Mouse (Mus musculus) layer of hippocampus, adult 2 months (tissue): ENCODE measurements at regions not wholly inside any gene's neighbourhood (a gene's known extent, or its start where the extent isn't known, plus 50 kb on each side); places are given as distances from the start of the nearest gene placed in this dataset.

ENCODE experiments used
- DNase-seq, 2 experiments: peaks; one replicate each; pipeline ENCODE4 v3.0.0; 2022; ENCODE audit warnings: low spot score in 2 of 2
- H3K27ac ChIP-seq: fragments of 200-600 bp; 2 replicates; pipeline ENCODE4 v1.8.1; 2022
- H3K4me3 ChIP-seq: fragments of 200-600 bp; 2 replicates; pipeline ENCODE4 v1.8.1; 2022; ENCODE audit warnings: mild to moderate bottlenecking
- CTCF ChIP-seq: fragments of 200-600 bp; conservative IDR thresholded peaks from 2 replicates; pipeline ENCODE4 v1.8.1; 2022; ENCODE audit warnings: antibody characterized with exemption, mild to moderate bottlenecking, moderate library complexity

- H3K27ac ChIP-seq = no peak overlapping the region
- TF ChIP-seq CTCF = no peak
- DNase-seq = no peak
- no peak overlapping the region for H3K4me3 ChIP-seq
Observed at GRCm38 (mm10) chr7:128834894-128835293, 90.2 kb downstream of the Sec23ip start.

- Histone ChIP-seq H3K4me3 (no peak overlapping the region), H3K27ac (no peak overlapping the region)
- no peak for TF ChIP-seq CTCF
- DNase-seq = no peak
Observed at GRCm38 (mm10) chr7:128836435-128836834, 91.7 kb downstream of the Sec23ip start.

GRCm38 (mm10) chr7:128842561-128842960 is 97.8 kb downstream of the Sec23ip start:
- H3K4me3 ChIP-seq = no peak overlapping the region
- no peak for TF ChIP-seq CTCF
- DNase-seq = no peak
- no peak overlapping the region for H3K27ac ChIP-seq

GRCm38 (mm10) chr7:128843576-128843975 is 98.8 kb downstream of the Sec23ip start:
- TF ChIP-seq CTCF = no peak
- H3K27ac ChIP-seq = no peak overlapping the region
- no peak overlapping the region for H3K4me3 ChIP-seq
- DNase-seq = no peak

- H3K4me3 ChIP-seq = no peak overlapping the region
- DNase-seq = no peak
- TF ChIP-seq CTCF = no peak
- no peak overlapping the region for H3K27ac ChIP-seq
Observed at GRCm38 (mm10) chr7:128849261-128849660, 104.5 kb downstream of the Sec23ip start.

GRCm38 (mm10) chr7:128854193-128854592 is 109.5 kb downstream of the Sec23ip start:
- H3K4me3 ChIP-seq = no peak overlapping the region
- TF ChIP-seq CTCF = no peak
- no peak overlapping the region for H3K27ac ChIP-seq
- no peak for DNase-seq

- H3K27ac ChIP-seq = no peak overlapping the region
- no peak overlapping the region; the same call in 1 of the 2 replicates for H3K4me3 ChIP-seq
- peak in 1 of 2 experiments; percentile 11 for DNase-seq
- TF ChIP-seq CTCF = no peak
Observed at GRCm38 (mm10) chr7:128854690-128855343, 110.1 kb downstream of the Sec23ip start.

GRCm38 (mm10) chr7:128860141-128860540 is 115.4 kb downstream of the Sec23ip start:
- DNase-seq = peak; percentile 60 to 80
- Histone ChIP-seq H3K27ac (no peak overlapping the region), H3K4me3 (no peak overlapping the region)
- TF ChIP-seq CTCF = peak; percentile 95

GRCm38 (mm10) chr7:128860709-128861108 is 116.0 kb downstream of the Sec23ip start:
- no peak for TF ChIP-seq CTCF
- no peak overlapping the region for H3K4me3 ChIP-seq
- H3K27ac ChIP-seq = no peak overlapping the region
- peak; percentile 22 for DNase-seq

- no peak for DNase-seq
- no peak overlapping the region for H3K27ac ChIP-seq
- no peak for TF ChIP-seq CTCF
- no peak overlapping the region for H3K4me3 ChIP-seq
Observed at GRCm38 (mm10) chr7:128861376-128861775, 116.6 kb downstream of the Sec23ip start.

- no peak for DNase-seq
- Histone ChIP-seq H3K27ac (no peak overlapping the region), H3K4me3 (no peak overlapping the region)
- no peak for TF ChIP-seq CTCF
Observed at GRCm38 (mm10) chr7:128868799-128869198, 124.1 kb downstream of the Sec23ip start.

- TF ChIP-seq CTCF = peak; percentile 52
- no peak for DNase-seq
- no peak overlapping the region for H3K4me3 ChIP-seq
Observed at GRCm38 (mm10) chr7:128884015-128884414, 139.3 kb downstream of the Sec23ip start.

GRCm38 (mm10) chr7:128885551-128885950 is 140.8 kb downstream of the Sec23ip start:
- DNase-seq = no peak
- Histone ChIP-seq H3K27ac (no peak overlapping the region), H3K4me3 (no peak overlapping the region)
- no peak for TF ChIP-seq CTCF

More at GRCm38 (mm10) chr7:128884015-128884414, 139.3 kb downstream of the Sec23ip start:
- no peak overlapping the region for H3K27ac ChIP-seq

GRCm38 (mm10) chr7:128910134-128910533 is 165.4 kb downstream of the Sec23ip start:
- no peak for DNase-seq
- Histone ChIP-seq H3K4me3 (no peak overlapping the region), H3K27ac (no peak overlapping the region)
- TF ChIP-seq CTCF = no peak
